Mouse (Mus musculus) midbrain, embryonic 13.5 days (tissue): ENCODE data around the gene Cttnbp2nl. TPM values are rescaled to one million over a fixed set of nuclear protein-coding genes. Genes with fewer than 3 reads are reported as not detected.

Experiments
- ATAC-seq: fragments of 200-750 bp; cut with Nextera tagmentation; 2 replicates; pipeline ENCODE4 v1.8.0; 2017; ENCODE audit warnings: mild to moderate bottlenecking, moderate TSS enrichment, moderate library complexity
- H3K27ac ChIP-seq: fragments of 300-500 bp; sonication (generic); 2 replicates; pipeline ENCODE4 v1.5.1; 2015; ENCODE audit warnings: inconsistent platforms, mild to moderate bottlenecking, moderate library complexity
- H3K27me3 ChIP-seq: fragments of 300-500 bp; sonication (generic); 2 replicates; pipeline ENCODE4 v1.6.1; 2015; ENCODE audit warnings: mild to moderate bottlenecking, inconsistent platforms
- H3K36me3 ChIP-seq: fragments of 300-500 bp; sonication (generic); 2 replicates; pipeline ENCODE4 v1.6.1; 2015; ENCODE audit warnings: mild to moderate bottlenecking, inconsistent platforms
- H3K4me1 ChIP-seq: fragments of 300-500 bp; sonication (generic); replicated peaks from 2 replicates; pipeline ENCODE4 v1.6.1; 2015; ENCODE audit warnings: inconsistent platforms
- H3K4me2 ChIP-seq: fragments of 300-500 bp; sonication (generic); replicated peaks from 2 replicates; pipeline ENCODE4 v1.6.1; 2015; ENCODE audit warnings: moderate library complexity, mild to moderate bottlenecking, inconsistent platforms
- H3K4me3 ChIP-seq: fragments of 300-500 bp; sonication (generic); replicated peaks from 2 replicates; pipeline ENCODE4 v1.5.1; 2015; ENCODE audit warnings: mild to moderate bottlenecking, inconsistent platforms
- H3K9ac ChIP-seq: fragments of 300-500 bp; sonication (generic); replicated peaks from 2 replicates; pipeline ENCODE4 v1.6.1; 2015; ENCODE audit warnings: mild to moderate bottlenecking, inconsistent platforms
- H3K9me3 ChIP-seq: fragments of 300-500 bp; sonication (generic); 2 replicates; pipeline ENCODE4 v1.6.1; 2016; ENCODE audit warnings: mild to moderate bottlenecking, inconsistent platforms
- WGBS: fragments of 180-500 bp; shearing (Covaris S2); methylation state at CpG from one replicate; pipeline ENCODE4 v1.1.7; 2015; 5-methylcytosine and 5-hydroxymethylcytosine counted together
- polyA plus RNA-seq: library from polyadenylated mRNA; unstranded; fragments of >200 nt; fragmentation: Nextera tagmentation; extraction: Ambion mirVana; gene quantifications from 2 replicates; pipeline ENCODE4 v1.2.1, GENCODE M21; 2015

Cttnbp2nl gene
- polyA plus RNA-seq, 1 experiment from 2014 or later, result 66.7 TPM

- Histone ChIP-seq H3K9ac (no peak overlapping the region), H3K36me3 (peaks cover 88% of the 10 kb centered on the region), H3K27me3 (no peaks in the 10 kb centered on the region), H3K4me2 (no peak overlapping the region), H3K4me3 (no peak overlapping the region), H3K4me1 (peaks cover 26% of the 10 kb centered on the region), H3K9me3 (no peaks in the 10 kb centered on the region), H3K27ac (no peak overlapping the region)
- ATAC-seq, result no peak
- WGBS, result 89% methylated on average over 9 of the region's 9 CpGs
These were observed 44.9 kb downstream of the Cttnbp2nl start for GRCm38 (mm10) chr3:105008070-105008469.

- 85% methylated on average over 6 of the region's 6 CpGs for WGBS
- H3K4me1 ChIP-seq, result peaks cover 29% of the 10 kb centered on the region
- no peak for ATAC-seq
- no peak overlapping the region for H3K9ac ChIP-seq
- H3K27me3 ChIP-seq, result no peaks in the 10 kb centered on the region
- H3K4me3 ChIP-seq, result no peak overlapping the region
- H3K4me2 ChIP-seq, result no peak overlapping the region
- H3K36me3 ChIP-seq, result peaks cover 94% of the 10 kb centered on the region
- no peaks in the 10 kb centered on the region for H3K9me3 ChIP-seq
- H3K27ac ChIP-seq, result no peak overlapping the region
These were observed 46.8 kb downstream of the Cttnbp2nl start for GRCm38 (mm10) chr3:105006101-105006500.

- peaks cover 89% of the 10 kb centered on the region for H3K36me3 ChIP-seq
- H3K4me1 ChIP-seq, result peaks cover 29% of the 10 kb centered on the region
- no peaks in the 10 kb centered on the region for H3K9me3 ChIP-seq
- H3K4me3 ChIP-seq, result no peak overlapping the region
- H3K27me3 ChIP-seq, result no peaks in the 10 kb centered on the region
- WGBS, result 90% methylated on average over 20 of the region's 20 CpGs
- no peak for ATAC-seq
- no peak overlapping the region for H3K27ac ChIP-seq
- H3K4me2 ChIP-seq, result no peak overlapping the region
- H3K9ac ChIP-seq, result no peak overlapping the region
These were observed 47.3 kb downstream of the Cttnbp2nl start for GRCm38 (mm10) chr3:105005561-105006065.

DNA sequence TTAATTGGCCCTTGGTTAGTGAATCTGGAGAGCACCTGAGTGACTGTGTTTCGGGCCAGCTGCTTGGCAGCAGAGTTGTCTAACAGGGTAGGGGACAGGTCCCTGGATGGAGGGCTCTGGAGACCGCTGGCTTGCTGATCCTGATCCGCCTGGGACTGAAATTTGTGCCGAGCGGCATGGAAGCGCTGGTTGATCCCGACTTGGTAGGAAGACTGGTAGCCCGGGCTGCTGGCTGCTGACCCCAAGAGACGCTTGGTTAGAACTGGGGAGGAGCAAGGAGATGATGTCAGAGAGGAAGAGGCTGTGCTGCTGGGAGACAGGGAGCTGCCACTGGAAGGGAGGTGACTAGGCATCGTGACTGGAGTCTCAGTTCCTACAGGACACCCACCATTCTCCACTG, 47.9 kb downstream of the Cttnbp2nl start:
- peaks cover 83% of the 10 kb centered on the region for H3K36me3 ChIP-seq

DNA sequence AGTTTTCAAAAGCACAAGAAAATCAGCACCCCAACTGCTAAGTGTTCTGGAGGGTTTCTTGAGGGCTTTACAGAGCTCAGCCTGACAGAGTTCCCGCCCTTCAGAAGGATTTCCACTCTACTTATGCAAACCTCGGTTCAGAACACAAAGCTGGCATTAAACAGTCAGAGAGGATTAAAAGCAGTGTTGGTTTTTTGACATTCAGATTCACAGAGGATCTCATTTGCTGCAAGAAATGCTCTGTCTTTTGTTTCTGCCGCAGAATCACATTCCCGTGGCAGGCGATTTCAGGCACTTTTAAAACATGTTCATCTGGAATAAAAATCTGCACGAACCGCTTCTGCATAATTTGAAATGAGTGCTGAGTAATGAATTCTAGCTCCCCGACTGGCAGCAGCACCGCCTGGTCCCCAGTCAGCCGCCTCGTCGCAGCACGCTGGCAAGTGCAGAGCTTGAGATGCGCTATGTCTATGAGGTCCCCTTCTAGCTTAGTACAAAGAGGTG, 48.9 kb downstream of the Cttnbp2nl start:
- H3K36me3 ChIP-seq, result peaks cover 73% of the 10 kb centered on the region

More for the DNA sequence above, 47.9 kb downstream of the Cttnbp2nl start:
- ATAC-seq, result peak; percentile 7; the same call in 1 of the 2 replicates
- no peaks in the 10 kb centered on the region for H3K9me3 ChIP-seq
- peak overlapping the region; percentile 35; the same call in 1 of the 2 replicates for H3K27ac ChIP-seq
- H3K9ac ChIP-seq, result peak overlapping the region; percentile 19; the same call in 1 of the 2 replicates
- H3K27me3 ChIP-seq, result no peaks in the 10 kb centered on the region
- H3K4me1 ChIP-seq, result peaks cover 29% of the 10 kb centered on the region
- H3K4me3 ChIP-seq, result no peak overlapping the region
- whole genome bisulfite sequencing, result 84% methylated on average over 10 of the region's 10 CpGs
- H3K4me2 ChIP-seq, result no peak overlapping the region

DNA sequence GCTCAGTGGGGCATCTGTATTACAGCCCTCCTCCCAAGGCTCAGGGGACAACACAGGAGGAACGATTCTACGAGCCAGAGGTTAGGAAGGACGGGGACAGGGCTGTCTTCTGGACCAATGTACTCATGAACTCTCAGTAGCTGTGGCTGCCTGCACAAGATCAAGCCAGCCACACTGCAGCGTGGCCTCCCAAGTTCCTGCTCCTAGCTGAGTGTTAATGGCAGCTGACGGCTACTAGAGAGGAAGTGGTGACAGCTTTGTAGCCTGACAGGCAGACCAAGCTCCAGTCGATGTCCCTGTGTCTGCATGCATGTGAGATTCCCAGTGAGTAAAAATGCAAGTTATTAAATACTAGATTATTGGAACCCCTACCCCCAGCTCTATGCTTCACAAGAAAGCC, 51.6 kb downstream of the Cttnbp2nl start:
- no peak for ATAC-seq
- Histone ChIP-seq H3K4me2 (no peak overlapping the region), H3K4me1 (peaks cover 46% of the 10 kb centered on the region), H3K36me3 (peaks cover 49% of the 10 kb centered on the region), H3K27me3 (peaks cover 9% of the 10 kb centered on the region), H3K27ac (no peak overlapping the region), H3K9ac (no peak overlapping the region), H3K4me3 (no peak overlapping the region), H3K9me3 (no peaks in the 10 kb centered on the region)
- 66% methylated on average over 6 of the region's 6 CpGs for WGBS

More for the DNA sequence above, 48.9 kb downstream of the Cttnbp2nl start:
- Histone ChIP-seq H3K27ac (peak overlapping the region; percentile 35), H3K4me3 (no peak overlapping the region), H3K4me2 (no peak overlapping the region), H3K27me3 (peaks cover 9% of the 10 kb centered on the region), H3K9ac (0 out of 2 replicates have a peak overlapping the region, but pooled peaks have one; percentile 19), H3K9me3 (no peaks in the 10 kb centered on the region), H3K4me1 (peaks cover 29% of the 10 kb centered on the region)
- 20% methylated on average over 14 of the region's 14 CpGs for WGBS
- peak; percentile 78 for ATAC-seq

- no peak overlapping the region for H3K4me2 ChIP-seq
- H3K27ac ChIP-seq, result no peak overlapping the region
- H3K4me1 ChIP-seq, result peaks cover 44% of the 10 kb centered on the region
- H3K9me3 ChIP-seq, result no peaks in the 10 kb centered on the region
- H3K27me3 ChIP-seq, result peaks cover 9% of the 10 kb centered on the region
- WGBS, result 81% methylated on average over 8 of the region's 8 CpGs
- ATAC-seq, result no peak
- no peak overlapping the region for H3K4me3 ChIP-seq
- H3K36me3 ChIP-seq, result peaks cover 41% of the 10 kb centered on the region
- no peak overlapping the region for H3K9ac ChIP-seq
These were observed 52.4 kb downstream of the Cttnbp2nl start for GRCm38 (mm10) chr3:105000561-105000960.

DNA sequence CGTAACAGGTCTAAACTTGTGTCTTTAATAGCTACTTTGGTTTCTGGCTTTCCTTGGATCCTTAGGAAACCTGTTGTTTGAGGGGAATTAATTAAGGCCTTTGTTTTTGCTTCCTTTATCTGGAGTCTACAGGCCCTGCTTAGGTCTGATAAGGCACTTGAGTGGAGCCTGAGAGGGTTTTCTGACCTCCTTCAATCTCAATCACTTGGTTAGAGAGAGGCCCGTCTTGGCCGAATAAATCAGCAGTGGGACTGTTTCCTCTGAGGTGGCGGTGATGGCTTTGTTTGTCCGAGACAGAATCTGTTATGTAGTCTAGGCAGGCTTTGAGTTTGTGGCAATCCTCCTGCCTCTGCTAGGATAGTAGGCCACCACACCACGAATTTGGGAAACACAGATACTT, 55.4 kb downstream of the Cttnbp2nl start:
- Histone ChIP-seq H3K27ac (no peak overlapping the region), H3K36me3 (peaks cover 12% of the 10 kb centered on the region; the same call in 1 of the 2 replicates), H3K27me3 (peaks cover 9% of the 10 kb centered on the region), H3K4me3 (no peak overlapping the region), H3K4me1 (peaks cover 30% of the 10 kb centered on the region), H3K4me2 (no peak overlapping the region), H3K9ac (no peak overlapping the region), H3K9me3 (no peaks in the 10 kb centered on the region)
- no peak for ATAC-seq
- 20% methylated on average over 6 of the region's 6 CpGs for WGBS

DNA sequence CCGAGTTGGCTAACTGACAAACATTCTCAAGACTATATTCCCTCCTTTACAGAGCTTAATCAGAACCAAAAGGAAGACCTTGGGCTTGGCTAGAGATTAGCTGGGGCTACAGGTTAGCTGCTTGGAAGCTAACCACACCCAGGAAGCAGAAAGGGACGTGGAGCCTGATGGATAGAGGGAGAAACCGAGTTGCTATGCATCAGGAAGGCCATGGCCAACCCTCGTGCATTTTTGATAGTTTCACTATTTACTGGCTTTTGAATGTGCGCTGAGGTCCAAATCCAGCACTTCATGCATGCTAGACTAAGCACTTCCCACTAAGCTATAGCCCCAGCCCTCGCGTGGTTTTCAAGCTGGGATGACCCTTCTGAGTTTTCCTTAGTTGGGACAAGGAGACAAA, 57.2 kb downstream of the Cttnbp2nl start:
- H3K9ac ChIP-seq, result no peak overlapping the region
- no peak overlapping the region for H3K4me2 ChIP-seq
- H3K9me3 ChIP-seq, result no peaks in the 10 kb centered on the region
- peaks cover 31% of the 10 kb centered on the region for H3K4me1 ChIP-seq
- 91% methylated on average over 7 of the region's 7 CpGs for WGBS
- no peaks in the 10 kb centered on the region for H3K36me3 ChIP-seq
- no peak for ATAC-seq
- no peak overlapping the region for H3K4me3 ChIP-seq
- H3K27me3 ChIP-seq, result peaks cover 9% of the 10 kb centered on the region
- H3K27ac ChIP-seq, result no peak overlapping the region

- 57% methylated on average over 3 of the region's 3 CpGs for WGBS
- Histone ChIP-seq H3K27ac (peak overlapping the region; percentile 36; the same call in 1 of the 2 replicates), H3K4me2 (no peak overlapping the region), H3K9ac (no peak overlapping the region), H3K36me3 (no peaks in the 10 kb centered on the region), H3K27me3 (peaks cover 4% of the 10 kb centered on the region), H3K4me3 (no peak overlapping the region), H3K9me3 (no peaks in the 10 kb centered on the region), H3K4me1 (peaks cover 31% of the 10 kb centered on the region)
- ATAC-seq, result no peak
These were observed 58.5 kb downstream of the Cttnbp2nl start for GRCm38 (mm10) chr3:104994415-104994841.

DNA sequence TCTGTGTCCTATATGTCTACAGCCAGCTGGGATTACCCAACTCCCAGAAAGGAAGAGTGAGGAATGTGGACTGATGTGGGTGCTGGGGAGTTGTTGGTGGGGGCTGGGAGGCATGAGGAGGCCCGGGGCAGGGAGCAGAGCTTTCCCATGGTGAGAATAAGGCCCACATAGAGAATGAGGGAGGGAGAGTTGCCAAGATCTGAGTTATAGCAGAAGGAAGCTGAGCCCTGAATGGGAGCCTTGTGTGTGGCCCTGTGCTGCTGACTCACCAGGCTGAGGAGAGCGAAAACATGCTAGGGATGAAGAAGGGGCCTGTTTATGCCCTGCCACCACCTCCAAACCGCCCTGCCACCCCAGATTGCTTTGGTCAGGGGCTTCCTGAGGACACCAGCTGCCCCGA, 59.1 kb downstream of the Cttnbp2nl start:
- peak overlapping the region; percentile 36; the same call in 1 of the 2 replicates for H3K27ac ChIP-seq
- H3K4me2 ChIP-seq, result no peak overlapping the region
- no peak overlapping the region for H3K9ac ChIP-seq
- H3K27me3 ChIP-seq, result no peaks in the 10 kb centered on the region
- H3K36me3 ChIP-seq, result no peaks in the 10 kb centered on the region
- peak; percentile 62 for ATAC-seq
- 64% methylated on average over 4 of the region's 4 CpGs for WGBS
- H3K4me3 ChIP-seq, result no peak overlapping the region
- H3K4me1 ChIP-seq, result peaks cover 28% of the 10 kb centered on the region
- H3K9me3 ChIP-seq, result no peaks in the 10 kb centered on the region

DNA sequence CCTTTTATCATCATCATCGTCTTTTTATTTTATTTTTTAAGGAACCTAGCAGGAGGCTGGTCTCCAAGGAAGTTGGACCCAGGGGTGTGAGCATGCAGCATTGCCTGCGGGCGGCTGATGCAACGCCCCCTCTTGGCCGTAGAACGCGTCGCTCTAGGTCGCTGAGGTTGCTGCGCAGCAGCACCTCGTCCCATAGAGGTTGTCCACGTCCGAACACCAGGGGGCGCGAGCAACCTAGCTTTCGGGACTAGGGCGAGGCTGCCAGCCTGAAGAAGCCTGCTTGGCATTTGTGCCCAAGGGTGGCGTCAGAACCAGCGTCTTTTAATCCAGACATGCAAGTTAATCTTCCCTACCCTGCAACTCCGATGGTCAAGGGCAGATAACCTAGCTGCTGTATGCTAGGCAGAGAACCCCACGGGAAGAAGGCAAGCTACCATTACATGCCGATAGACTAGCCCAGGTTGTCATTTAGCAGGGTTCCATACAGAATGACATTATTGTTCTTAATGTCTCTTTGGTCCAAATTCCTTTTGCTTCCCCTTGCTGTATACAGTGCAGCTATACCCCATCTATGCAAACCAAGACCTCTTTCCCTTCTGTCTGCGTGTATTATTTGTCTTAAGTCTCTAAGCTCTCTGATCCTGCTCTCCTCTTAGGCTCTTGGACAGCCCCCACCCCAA, 60.1 kb downstream of the Cttnbp2nl start:
- H3K9me3 ChIP-seq, result no peaks in the 10 kb centered on the region
- H3K4me2 ChIP-seq, result peak overlapping the region; percentile 9; the same call in 1 of the 2 replicates
- no peak overlapping the region for H3K27ac ChIP-seq
- H3K27me3 ChIP-seq, result no peaks in the 10 kb centered on the region
- H3K9ac ChIP-seq, result no peak overlapping the region
- peak; percentile 85 for ATAC-seq
- H3K36me3 ChIP-seq, result no peaks in the 10 kb centered on the region
- peaks cover 19% of the 10 kb centered on the region; the same call in 1 of the 2 replicates for H3K4me1 ChIP-seq
- 12% methylated on average over 23 of the region's 23 CpGs for WGBS
- no peak overlapping the region for H3K4me3 ChIP-seq
